Comparison of ENCODE assay signal across 8 mouse cellular contexts in genomic region chr7:92560986-92561876, GRCm38 (mm10). TPM values are rescaled to one million over a fixed set of nuclear protein-coding genes. Genes with fewer than 3 reads are reported as not detected.
A peak's percentile ranks its signal among the peaks of the same experiment; 100 is the strongest.
DNase-seq lines count a peak whose midpoint lies in the region; ATAC-seq and TF ChIP-seq lines count a peak whose summit lies in the region.

Gene Ccdc90b (plus strand): TSS chr7:92561149.

- intact Hi-C loops in gastrocnemius, adult 2 months (cut with DNase I) = loop anchor here (5.0 to 10.0 kb wide), 3 partner anchors 74 to 311 kb away; partner anchors contain the start of genes Ankrd42, Ddias, Prcp and Rab30

- peak within 1 kb of the TSS; percentile 46 for H3K4me3 ChIP-seq in cortical plate, adult 2 months (ENCODE audit: insufficient read depth, low read length)
- H3K4me3 ChIP-seq in gastrocnemius, adult 2 months = peak within 1 kb of the TSS; percentile 83
- peak within 1 kb of the TSS; percentile 90 for H3K4me3 ChIP-seq in hindbrain, embryonic 16.5 days (ENCODE audit: low read length)

- TF ChIP-seq POLR2A in cortical plate, adult 2 months (IDR thresholded peaks at IDR 0.05; ENCODE audit: extremely low read depth, insufficient read depth, low read length) = peak; percentile 90

- no peaks in the 10 kb centered on the region for H3K27me3 ChIP-seq in hindbrain, embryonic 16.5 days (replicated peaks; ENCODE audit: control insufficient read depth, insufficient read depth, low read length)

- ATAC-seq in hindbrain, embryonic 16.5 days = peak; percentile 99

- peak; percentile 74 for TF ChIP-seq CTCF in cortical plate, adult 2 months (IDR thresholded peaks at IDR 0.05; ENCODE audit: extremely low read depth, insufficient read depth, low read length)
- TF ChIP-seq CTCF in gastrocnemius, adult 2 months (IDR thresholded peaks at IDR 0.05) = peak; percentile 55

- peak within 1 kb of the TSS; percentile 71 for H3K4me2 ChIP-seq in hindbrain, embryonic 16.5 days (ENCODE audit: low read length)

- peaks cover 4% of the 10 kb centered on the region; the same call in 1 of the 2 replicates for H3K36me3 ChIP-seq in hindbrain, embryonic 16.5 days (ENCODE audit: control insufficient read depth, insufficient read depth, low read length)

- peak; percentile 87 for DNase-seq in adipocyte (ENCODE audit: low spot score)
- peak; percentile 90 for DNase-seq in gastrocnemius, adult 2 months
- peak; percentile 89 for DNase-seq in left cerebral cortex, adult 11 months (ENCODE audit: low spot score)
- peak; percentile 95 for DNase-seq in lung, postnatal 36 days
- DNase-seq in retina, embryonic 14.5 days (ENCODE audit: low spot score) = peak; percentile 94
- DNase-seq in thymus, postnatal 36 days = peak; percentile 81 to 82

- peak within 1 kb of the TSS; percentile 73 for H3K27ac ChIP-seq in cortical plate, adult 2 months (ENCODE audit: insufficient read depth, low read length)
- H3K27ac ChIP-seq in gastrocnemius, adult 2 months = peak within 1 kb of the TSS; percentile 98
- H3K27ac ChIP-seq in hindbrain, embryonic 16.5 days (ENCODE audit: low read depth, low read length) = peak within 1 kb of the TSS; percentile 98

- H3K9ac ChIP-seq in hindbrain, embryonic 16.5 days (ENCODE audit: low read depth, low read length) = peak within 1 kb of the TSS; percentile 96

- H3K4me1 ChIP-seq in cortical plate, adult 2 months (ENCODE audit: control insufficient read depth, insufficient read depth, low read length) = no peaks in the 10 kb centered on the region; the same call in 1 of the 2 replicates
- H3K4me1 ChIP-seq in hindbrain, embryonic 16.5 days (ENCODE audit: control insufficient read depth, insufficient read depth, low read depth, low read length) = peaks cover 8% of the 10 kb centered on the region

- no peaks in the 10 kb centered on the region for H3K9me3 ChIP-seq in hindbrain, embryonic 16.5 days (ENCODE audit: control insufficient read depth, low read length)

- under 1% methylated on average over 58 of the region's 60 CpGs for WGBS in hindbrain, embryonic 16.5 days

RNA-seq across cellular contexts. Expression of gene Ccdc90b, which starts in this region (rescaled TPM):
- 16.8 and 18.2 TPM in 2 replicates for polyA plus RNA-seq in cortical plate, adult 2 months (2012; rRNA removed)
- 10 to 100 TPM; 17.2 to 23.9 TPM for total RNA-seq in gastrocnemius, adult 2 months (2021)
- polyA plus RNA-seq in hindbrain, embryonic 16.5 days (2015; fragmentation: Nextera tagmentation; extraction: Ambion mirVana) = 54.0 and 54.8 TPM in 2 replicates

Comparison
In these comparisons a context has a peak if more than half of its experiments do, and no peak if none do; other contexts are left out.
1. Peak in every context shown above with its lines: DNase-seq, ATAC-seq, H3K4me3 ChIP-seq and H3K27ac ChIP-seq.